Mouse (Mus musculus): ENCODE measurements around the gene Opcml. TPM values are rescaled to one million over a fixed set of nuclear protein-coding genes. Genes with fewer than 3 reads are reported as not detected.

Gene Opcml
- total RNA-seq, 1 experiment: 0.49 TPM

- Histone ChIP-seq H3K9me3 (ENCODE audit: control insufficient read depth, insufficient read depth, low read depth, low read length) (no peaks in the 10 kb centered on the region), H3K4me3 (ENCODE audit: insufficient read depth in 1 of 2, low read depth in 1 of 2, low read length in 2 of 2, poor library complexity in 1 of 2, severe bottlenecking in 1 of 2) (no peak overlapping the region), H3K27ac (ENCODE audit: insufficient read depth, low read depth, low read length, poor library complexity, severe bottlenecking) (no peak overlapping the region), H3K9ac (ENCODE audit: insufficient read depth, low read depth, low read length, poor library complexity, severe bottlenecking) (no peak overlapping the region), H3K36me3 (ENCODE audit: control insufficient read depth, insufficient read depth, low read length, poor library complexity, severe bottlenecking) (no peaks in the 10 kb centered on the region), H3K4me1 (ENCODE audit: control insufficient read depth in 2 of 2, insufficient read depth in 2 of 2, low read length in 2 of 2, poor library complexity in 1 of 2) (no peaks in the 10 kb centered on the region)
- DNase-seq (ENCODE audit: low read depth, low spot score): no peak
- TF ChIP-seq HCFC1 (IDR thresholded peaks at IDR 0.05; ENCODE audit: borderline replicate concordance, insufficient read depth, low read length): no peak
- TF ChIP-seq ZC3H11A (IDR thresholded peaks at IDR 0.05; ENCODE audit: borderline replicate concordance, low read depth, low read length): no peak
- TF ChIP-seq MAFK (IDR thresholded peaks at IDR 0.05; ENCODE audit: insufficient read depth, low read depth, low read length): no peak
- TF ChIP-seq CHD2 (IDR thresholded peaks at IDR 0.05; ENCODE audit: low read depth, low read length): no peak
- no peak for TF ChIP-seq ZNF384 (IDR thresholded peaks at IDR 0.05; ENCODE audit: low read depth, low read length)
- in situ Hi-C loops (cut with MboI; ENCODE audit: low sequenced_read_pairs in 2 of 2, unreplicated experiment in 2 of 2): no loop called here
These were observed 305.6 kb downstream of the Opcml start for GRCm38 (mm10) chr9:28096204-28096603.

GRCm38 (mm10) chr9:28101981-28102380 lies 311.4 kb downstream of the Opcml start:
- H3K9ac ChIP-seq (ENCODE audit: insufficient read depth, low read depth, low read length, poor library complexity, severe bottlenecking): no peak overlapping the region
- H3K27ac ChIP-seq (ENCODE audit: insufficient read depth, low read depth, low read length, poor library complexity, severe bottlenecking): no peak overlapping the region
- DNase-seq (ENCODE audit: low read depth, low spot score): no peak
- H3K4me3 ChIP-seq (ENCODE audit: insufficient read depth in 1 of 2, low read depth in 1 of 2, low read length in 2 of 2, poor library complexity in 1 of 2, severe bottlenecking in 1 of 2): no peak overlapping the region
- no peaks in the 10 kb centered on the region for H3K36me3 ChIP-seq (ENCODE audit: control insufficient read depth, insufficient read depth, low read length, poor library complexity, severe bottlenecking)
- in situ Hi-C loops (cut with MboI; ENCODE audit: low sequenced_read_pairs in 2 of 2, unreplicated experiment in 2 of 2): no loop called here
- TF ChIP-seq ZC3H11A (IDR thresholded peaks at IDR 0.05; ENCODE audit: borderline replicate concordance, low read depth, low read length) (no peak), CHD2 (IDR thresholded peaks at IDR 0.05; ENCODE audit: low read depth, low read length) (no peak), MAFK (IDR thresholded peaks at IDR 0.05; ENCODE audit: insufficient read depth, low read depth, low read length) (no peak), ZNF384 (IDR thresholded peaks at IDR 0.05; ENCODE audit: low read depth, low read length) (no peak), HCFC1 (IDR thresholded peaks at IDR 0.05; ENCODE audit: borderline replicate concordance, insufficient read depth, low read length) (no peak)
- no peaks in the 10 kb centered on the region for H3K4me1 ChIP-seq (ENCODE audit: control insufficient read depth in 2 of 2, insufficient read depth in 2 of 2, low read length in 2 of 2, poor library complexity in 1 of 2)
- no peaks in the 10 kb centered on the region for H3K9me3 ChIP-seq (ENCODE audit: control insufficient read depth, insufficient read depth, low read depth, low read length)

GRCm38 (mm10) chr9:28121858-28122257 lies 331.3 kb downstream of the Opcml start:
- Histone ChIP-seq H3K9ac (ENCODE audit: insufficient read depth, low read depth, low read length, poor library complexity, severe bottlenecking) (no peak overlapping the region), H3K4me1 (ENCODE audit: control insufficient read depth in 2 of 2, insufficient read depth in 2 of 2, low read length in 2 of 2, poor library complexity in 1 of 2) (no peaks in the 10 kb centered on the region), H3K9me3 (ENCODE audit: control insufficient read depth, insufficient read depth, low read depth, low read length) (no peaks in the 10 kb centered on the region), H3K36me3 (ENCODE audit: control insufficient read depth, insufficient read depth, low read length, poor library complexity, severe bottlenecking) (no peaks in the 10 kb centered on the region), H3K27ac (ENCODE audit: insufficient read depth, low read depth, low read length, poor library complexity, severe bottlenecking) (no peak overlapping the region), H3K4me3 (ENCODE audit: insufficient read depth in 1 of 2, low read depth in 1 of 2, low read length in 2 of 2, poor library complexity in 1 of 2, severe bottlenecking in 1 of 2) (no peak overlapping the region)
- DNase-seq (ENCODE audit: low read depth, low spot score): no peak
- TF ChIP-seq ZNF384 (IDR thresholded peaks at IDR 0.05; ENCODE audit: low read depth, low read length): no peak
- no peak for TF ChIP-seq HCFC1 (IDR thresholded peaks at IDR 0.05; ENCODE audit: borderline replicate concordance, insufficient read depth, low read length)
- TF ChIP-seq CHD2 (IDR thresholded peaks at IDR 0.05; ENCODE audit: low read depth, low read length): no peak
- TF ChIP-seq MAFK (IDR thresholded peaks at IDR 0.05; ENCODE audit: insufficient read depth, low read depth, low read length): no peak
- no peak for TF ChIP-seq ZC3H11A (IDR thresholded peaks at IDR 0.05; ENCODE audit: borderline replicate concordance, low read depth, low read length)
- in situ Hi-C loops (cut with MboI; ENCODE audit: low sequenced_read_pairs in 2 of 2, unreplicated experiment in 2 of 2): no loop called here

- in situ Hi-C loops (cut with MboI; ENCODE audit: low sequenced_read_pairs in 2 of 2, unreplicated experiment in 2 of 2): no loop called here
- DNase-seq (ENCODE audit: low read depth, low spot score): no peak
- no peak overlapping the region for H3K4me3 ChIP-seq (ENCODE audit: insufficient read depth in 1 of 2, low read depth in 1 of 2, low read length in 2 of 2, poor library complexity in 1 of 2, severe bottlenecking in 1 of 2)
- H3K4me1 ChIP-seq (ENCODE audit: control insufficient read depth in 2 of 2, insufficient read depth in 2 of 2, low read length in 2 of 2, poor library complexity in 1 of 2): no peaks in the 10 kb centered on the region
- no peaks in the 10 kb centered on the region for H3K36me3 ChIP-seq (ENCODE audit: control insufficient read depth, insufficient read depth, low read length, poor library complexity, severe bottlenecking)
- TF ChIP-seq HCFC1 (IDR thresholded peaks at IDR 0.05; ENCODE audit: borderline replicate concordance, insufficient read depth, low read length) (no peak), ZC3H11A (IDR thresholded peaks at IDR 0.05; ENCODE audit: borderline replicate concordance, low read depth, low read length) (no peak), CHD2 (IDR thresholded peaks at IDR 0.05; ENCODE audit: low read depth, low read length) (no peak), ZNF384 (IDR thresholded peaks at IDR 0.05; ENCODE audit: low read depth, low read length) (no peak), MAFK (IDR thresholded peaks at IDR 0.05; ENCODE audit: insufficient read depth, low read depth, low read length) (no peak)
- no peak overlapping the region for H3K27ac ChIP-seq (ENCODE audit: insufficient read depth, low read depth, low read length, poor library complexity, severe bottlenecking)
- no peak overlapping the region for H3K9ac ChIP-seq (ENCODE audit: insufficient read depth, low read depth, low read length, poor library complexity, severe bottlenecking)
- H3K9me3 ChIP-seq (ENCODE audit: control insufficient read depth, insufficient read depth, low read depth, low read length): no peaks in the 10 kb centered on the region
These were observed 338.2 kb downstream of the Opcml start for GRCm38 (mm10) chr9:28128735-28129134.

GRCm38 (mm10) chr9:28131521-28131920 lies 340.9 kb downstream of the Opcml start:
- Histone ChIP-seq H3K4me1 (ENCODE audit: control insufficient read depth in 2 of 2, insufficient read depth in 2 of 2, low read length in 2 of 2, poor library complexity in 1 of 2) (no peaks in the 10 kb centered on the region), H3K9ac (ENCODE audit: insufficient read depth, low read depth, low read length, poor library complexity, severe bottlenecking) (no peak overlapping the region), H3K27ac (ENCODE audit: insufficient read depth, low read depth, low read length, poor library complexity, severe bottlenecking) (no peak overlapping the region), H3K9me3 (ENCODE audit: control insufficient read depth, insufficient read depth, low read depth, low read length) (no peaks in the 10 kb centered on the region), H3K36me3 (ENCODE audit: control insufficient read depth, insufficient read depth, low read length, poor library complexity, severe bottlenecking) (no peaks in the 10 kb centered on the region), H3K4me3 (ENCODE audit: insufficient read depth in 1 of 2, low read depth in 1 of 2, low read length in 2 of 2, poor library complexity in 1 of 2, severe bottlenecking in 1 of 2) (no peak overlapping the region)
- in situ Hi-C loops (cut with MboI; ENCODE audit: low sequenced_read_pairs in 2 of 2, unreplicated experiment in 2 of 2): no loop called here
- TF ChIP-seq HCFC1 (IDR thresholded peaks at IDR 0.05; ENCODE audit: borderline replicate concordance, insufficient read depth, low read length): no peak
- no peak for TF ChIP-seq MAFK (IDR thresholded peaks at IDR 0.05; ENCODE audit: insufficient read depth, low read depth, low read length)
- no peak for TF ChIP-seq CHD2 (IDR thresholded peaks at IDR 0.05; ENCODE audit: low read depth, low read length)
- TF ChIP-seq ZNF384 (IDR thresholded peaks at IDR 0.05; ENCODE audit: low read depth, low read length): no peak
- TF ChIP-seq ZC3H11A (IDR thresholded peaks at IDR 0.05; ENCODE audit: borderline replicate concordance, low read depth, low read length): no peak
- DNase-seq (ENCODE audit: low read depth, low spot score): no peak
